Mouse (Mus musculus): ENCODE results near the gene Fndc3b. TPM values are rescaled to one million over a fixed set of nuclear protein-coding genes. Genes with fewer than 3 reads are reported as not detected.
A peak's percentile ranks its signal among the peaks of the same experiment; 100 is the strongest.

The Fndc3b gene
- total RNA-seq, 4 experiments from 2014 or later = 41.8 to 50.5 (median 49.8) TPM

GRCm38 (mm10) chr3:27670416-27670815, 40.7 kb downstream of the Fndc3b start:
- DNase-seq (ENCODE audit: low spot score) = no peak

- DNase-seq (ENCODE audit: low spot score) = no peak
Measured at GRCm38 (mm10) chr3:27667280-27667679, 43.8 kb downstream of the Fndc3b start.

GRCm38 (mm10) chr3:27665338-27665737, 45.8 kb downstream of the Fndc3b start:
- DNase-seq (ENCODE audit: low spot score) = no peak

- no peak for DNase-seq (ENCODE audit: low spot score)
Measured at GRCm38 (mm10) chr3:27663221-27663620, 47.9 kb downstream of the Fndc3b start.

- DNase-seq (ENCODE audit: low spot score) = no peak
Measured at GRCm38 (mm10) chr3:27658198-27658763, 52.8 kb downstream of the Fndc3b start.

- peak; percentile 75 for DNase-seq (ENCODE audit: low spot score)
Measured at GRCm38 (mm10) chr3:27656764-27657390, 54.2 kb downstream of the Fndc3b start.

- DNase-seq (ENCODE audit: low spot score) = no peak
Measured at GRCm38 (mm10) chr3:27655673-27656072, 55.4 kb downstream of the Fndc3b start.

GRCm38 (mm10) chr3:27655042-27655441, 56.1 kb downstream of the Fndc3b start:
- DNase-seq (ENCODE audit: low spot score) = no peak

- DNase-seq (ENCODE audit: low spot score) = no peak
Measured at GRCm38 (mm10) chr3:27652451-27653011, 58.6 kb downstream of the Fndc3b start.

GRCm38 (mm10) chr3:27651731-27652130, 59.4 kb downstream of the Fndc3b start:
- DNase-seq (ENCODE audit: low spot score) = no peak

GRCm38 (mm10) chr3:27650083-27650482, 61.0 kb downstream of the Fndc3b start:
- DNase-seq (ENCODE audit: low spot score) = no peak

GRCm38 (mm10) chr3:27649316-27649715, 61.8 kb downstream of the Fndc3b start:
- DNase-seq (ENCODE audit: low spot score) = no peak

- peak; percentile 71 for DNase-seq (ENCODE audit: low spot score)
Measured at GRCm38 (mm10) chr3:27642381-27642780, 68.7 kb downstream of the Fndc3b start.

- no peak for DNase-seq (ENCODE audit: low spot score)
Measured at GRCm38 (mm10) chr3:27639701-27640100, 71.4 kb downstream of the Fndc3b start.

GRCm38 (mm10) chr3:27637046-27637661, 74.0 kb downstream of the Fndc3b start:
- no peak for DNase-seq (ENCODE audit: low spot score)

- DNase-seq (ENCODE audit: low spot score) = no peak
Measured at GRCm38 (mm10) chr3:27635776-27636175, 75.3 kb downstream of the Fndc3b start.

- DNase-seq (ENCODE audit: low spot score) = no peak
Measured at GRCm38 (mm10) chr3:27632880-27633279, 78.2 kb downstream of the Fndc3b start.

- DNase-seq (ENCODE audit: low spot score) = peak; percentile 88
Measured at GRCm38 (mm10) chr3:27631112-27631511, 80.0 kb downstream of the Fndc3b start.

GRCm38 (mm10) chr3:27629716-27630115, 81.4 kb downstream of the Fndc3b start:
- DNase-seq (ENCODE audit: low spot score) = no peak

GRCm38 (mm10) chr3:27626301-27626700, 84.8 kb downstream of the Fndc3b start:
- no peak for DNase-seq (ENCODE audit: low spot score)

GRCm38 (mm10) chr3:27625592-27625985, 85.5 kb downstream of the Fndc3b start:
- no peak for DNase-seq (ENCODE audit: low spot score)

- DNase-seq (ENCODE audit: low spot score) = no peak
Measured at GRCm38 (mm10) chr3:27624974-27625591, 86.0 kb downstream of the Fndc3b start.

All from heart, adult 8-10 months (tissue).